Mouse (Mus musculus): Measurements from ENCODE around the gene Nadk. TPM values are rescaled to one million over a fixed set of nuclear protein-coding genes. Genes with fewer than 3 reads are reported as not detected.

The Nadk gene
- polyA plus RNA-seq, 1 experiment from 2014 or later, result 93.6 TPM

- Histone ChIP-seq H3K27me3 (replicated peaks; ENCODE audit: control insufficient read depth, insufficient read depth, low read length) (no peaks in the 10 kb centered on the region), H3K27ac (ENCODE audit: low read depth) (no peak overlapping the region), H3K4me3 (ENCODE audit: low read depth, low read length) (no peak overlapping the region), H3K9ac (ENCODE audit: low read length) (no peak overlapping the region), H3K9me3 (ENCODE audit: control insufficient read depth, low read length) (no peaks in the 10 kb centered on the region), H3K4me2 (ENCODE audit: low read length) (no peak overlapping the region), H3K4me1 (replicated peaks; ENCODE audit: control insufficient read depth, insufficient read depth, low read length) (no peaks in the 10 kb centered on the region), H3K36me3 (ENCODE audit: control insufficient read depth, insufficient read depth, low read length) (peaks cover 50% of the 10 kb centered on the region)
- WGBS, result 77% methylated on average over 7 of the region's 7 CpGs
- ATAC-seq (replicated peaks; ENCODE audit: low FRiP score, low TSS enrichment, low read depth) (no peak), DNase-seq (ENCODE audit: low spot score) (no peak)
Measured at GRCm38 (mm10) chr4:155591012-155591719, 29.0 kb downstream of the Nadk start.

- Histone ChIP-seq H3K27me3 (replicated peaks; ENCODE audit: control insufficient read depth, insufficient read depth, low read length) (no peaks in the 10 kb centered on the region), H3K4me3 (ENCODE audit: low read depth, low read length) (no peak overlapping the region), H3K36me3 (ENCODE audit: control insufficient read depth, insufficient read depth, low read length) (peaks cover 24% of the 10 kb centered on the region), H3K9me3 (ENCODE audit: control insufficient read depth, low read length) (no peaks in the 10 kb centered on the region), H3K4me2 (ENCODE audit: low read length) (no peak overlapping the region), H3K9ac (ENCODE audit: low read length) (no peak overlapping the region), H3K27ac (ENCODE audit: low read depth) (no peak overlapping the region), H3K4me1 (replicated peaks; ENCODE audit: control insufficient read depth, insufficient read depth, low read length) (no peaks in the 10 kb centered on the region)
- DNase-seq (ENCODE audit: low spot score) (no peak), ATAC-seq (replicated peaks; ENCODE audit: low FRiP score, low TSS enrichment, low read depth) (no peak)
- WGBS, result 81% methylated on average over 1 of the region's 1 CpGs
Measured at GRCm38 (mm10) chr4:155593780-155594179, 31.6 kb downstream of the Nadk start.

GRCm38 (mm10) chr4:155595777-155596176 is 33.6 kb downstream of the Nadk start:
- no peaks in the 10 kb centered on the region for H3K27me3 ChIP-seq (replicated peaks; ENCODE audit: control insufficient read depth, insufficient read depth, low read length)
- peaks cover 5% of the 10 kb centered on the region; the same call in 1 of the 2 replicates for H3K36me3 ChIP-seq (ENCODE audit: control insufficient read depth, insufficient read depth, low read length)
- H3K27ac ChIP-seq (ENCODE audit: low read depth), result no peak overlapping the region
- ATAC-seq (replicated peaks; ENCODE audit: low FRiP score, low TSS enrichment, low read depth) (no peak), DNase-seq (ENCODE audit: low spot score) (no peak)
- H3K4me2 ChIP-seq (ENCODE audit: low read length), result no peak overlapping the region
- H3K4me1 ChIP-seq (replicated peaks; ENCODE audit: control insufficient read depth, insufficient read depth, low read length), result peaks cover 3% of the 10 kb centered on the region; the same call in 1 of the 2 replicates
- no peaks in the 10 kb centered on the region for H3K9me3 ChIP-seq (ENCODE audit: control insufficient read depth, low read length)
- H3K4me3 ChIP-seq (ENCODE audit: low read depth, low read length), result no peak overlapping the region
- no peak overlapping the region for H3K9ac ChIP-seq (ENCODE audit: low read length)
- WGBS, result 67% methylated on average over 3 of the region's 3 CpGs

GRCm38 (mm10) chr4:155596606-155597005 is 34.4 kb downstream of the Nadk start:
- ATAC-seq (replicated peaks; ENCODE audit: low FRiP score, low TSS enrichment, low read depth) (no peak), DNase-seq (ENCODE audit: low spot score) (no peak)
- no peaks in the 10 kb centered on the region for H3K9me3 ChIP-seq (ENCODE audit: control insufficient read depth, low read length)
- 82% methylated on average over 5 of the region's 5 CpGs for WGBS
- no peak overlapping the region for H3K27ac ChIP-seq (ENCODE audit: low read depth)
- no peak overlapping the region for H3K9ac ChIP-seq (ENCODE audit: low read length)
- no peaks in the 10 kb centered on the region for H3K36me3 ChIP-seq (ENCODE audit: control insufficient read depth, insufficient read depth, low read length)
- no peak overlapping the region for H3K4me2 ChIP-seq (ENCODE audit: low read length)
- no peak overlapping the region for H3K4me3 ChIP-seq (ENCODE audit: low read depth, low read length)
- no peaks in the 10 kb centered on the region for H3K27me3 ChIP-seq (replicated peaks; ENCODE audit: control insufficient read depth, insufficient read depth, low read length)
- peaks cover 3% of the 10 kb centered on the region; the same call in 1 of the 2 replicates for H3K4me1 ChIP-seq (replicated peaks; ENCODE audit: control insufficient read depth, insufficient read depth, low read length)

GRCm38 (mm10) chr4:155598536-155598935 is 36.4 kb downstream of the Nadk start:
- WGBS, result 16% methylated on average over 19 of the region's 20 CpGs
- no peaks in the 10 kb centered on the region for H3K9me3 ChIP-seq (ENCODE audit: control insufficient read depth, low read length)

DNA sequence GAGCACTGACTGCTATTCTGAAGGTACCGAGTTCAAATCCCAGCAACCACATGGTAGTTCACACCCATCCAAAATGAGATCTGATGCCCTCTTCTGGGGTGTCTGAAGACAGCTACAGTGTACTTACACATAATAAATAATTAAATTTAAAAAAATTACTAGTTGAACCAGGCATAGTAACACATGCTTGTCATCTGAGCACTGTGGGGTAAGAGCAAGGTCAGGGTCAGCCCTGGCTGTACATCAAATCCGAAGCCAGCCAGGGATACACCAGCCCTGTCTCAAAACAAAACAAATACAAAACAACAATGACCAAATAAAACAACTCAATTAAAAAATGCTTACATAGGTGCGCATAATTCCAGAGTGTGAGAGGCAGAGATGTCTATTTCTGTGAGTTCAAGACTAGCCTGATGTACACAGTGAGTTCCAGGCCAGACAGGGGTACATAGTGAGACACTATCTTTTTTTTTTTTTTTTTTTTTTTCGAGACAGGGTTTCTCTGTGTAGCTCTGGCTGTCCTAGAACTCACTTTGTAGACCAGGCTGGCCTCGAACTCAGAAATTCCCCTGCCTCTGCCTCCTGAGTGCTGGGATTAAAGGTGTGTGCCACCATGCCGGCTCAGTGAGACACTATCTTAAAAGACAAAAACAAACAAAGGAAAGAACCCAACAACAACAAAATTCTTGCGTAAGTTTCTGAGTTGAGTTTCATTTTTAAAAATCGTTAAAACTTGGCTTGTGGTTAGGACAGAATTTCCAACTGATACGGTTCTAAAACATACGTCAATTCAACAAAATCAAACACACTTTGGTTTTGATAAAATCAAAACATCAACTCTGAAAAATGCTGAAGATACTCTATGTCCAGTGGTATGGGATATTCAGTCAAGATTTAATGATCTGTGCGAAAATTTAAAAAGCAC is 38.0 kb downstream of the Nadk start:
- 82% methylated on average over 11 of the region's 11 CpGs for WGBS
- H3K4me1 ChIP-seq (replicated peaks; ENCODE audit: control insufficient read depth, insufficient read depth, low read length), result peaks cover 6% of the 10 kb centered on the region
- no peak for ATAC-seq (replicated peaks; ENCODE audit: low FRiP score, low TSS enrichment, low read depth)
- H3K9me3 ChIP-seq (ENCODE audit: control insufficient read depth, low read length), result no peaks in the 10 kb centered on the region
- H3K27me3 ChIP-seq (replicated peaks; ENCODE audit: control insufficient read depth, insufficient read depth, low read length), result no peaks in the 10 kb centered on the region
- peak overlapping the region; percentile 99 for H3K27ac ChIP-seq (ENCODE audit: low read depth)
- peak overlapping the region; percentile 95 for H3K9ac ChIP-seq (ENCODE audit: low read length)
- no peak for DNase-seq (ENCODE audit: low spot score)
- peak overlapping the region; percentile 72 for H3K4me2 ChIP-seq (ENCODE audit: low read length)
- peaks cover 5% of the 10 kb centered on the region; the same call in 1 of the 2 replicates for H3K36me3 ChIP-seq (ENCODE audit: control insufficient read depth, insufficient read depth, low read length)
- peak overlapping the region; percentile 84 for H3K4me3 ChIP-seq (ENCODE audit: low read depth, low read length)

More at GRCm38 (mm10) chr4:155598536-155598935, 36.4 kb downstream of the Nadk start:
- Histone ChIP-seq H3K4me1 (replicated peaks; ENCODE audit: control insufficient read depth, insufficient read depth, low read length) (peaks cover 6% of the 10 kb centered on the region), H3K9ac (ENCODE audit: low read length) (no peak overlapping the region), H3K27me3 (replicated peaks; ENCODE audit: control insufficient read depth, insufficient read depth, low read length) (no peaks in the 10 kb centered on the region), H3K4me3 (ENCODE audit: low read depth, low read length) (no peak overlapping the region), H3K4me2 (ENCODE audit: low read length) (no peak overlapping the region), H3K36me3 (ENCODE audit: control insufficient read depth, insufficient read depth, low read length) (no peaks in the 10 kb centered on the region), H3K27ac (ENCODE audit: low read depth) (no peak overlapping the region)
- DNase-seq (ENCODE audit: low spot score), result no peak
- no peak for ATAC-seq (replicated peaks; ENCODE audit: low FRiP score, low TSS enrichment, low read depth)

GRCm38 (mm10) chr4:155601091-155601996 is 39.2 kb downstream of the Nadk start, which contains the start of gene Slc35e2:
TSS of gene Slc35e2 (plus strand) at chr4:155601416.
- Histone ChIP-seq H3K4me2 (ENCODE audit: low read length) (peak within 1 kb of the TSS; percentile 72), H3K4me3 (ENCODE audit: low read depth, low read length) (peak within 1 kb of the TSS; percentile 84), H3K9ac (ENCODE audit: low read length) (peak within 1 kb of the TSS; percentile 95), H3K27ac (ENCODE audit: low read depth) (peak within 1 kb of the TSS; percentile 99), H3K4me1 (replicated peaks; ENCODE audit: control insufficient read depth, insufficient read depth, low read length) (peaks cover 6% of the 10 kb centered on the region), H3K9me3 (ENCODE audit: control insufficient read depth, low read length) (no peaks in the 10 kb centered on the region), H3K36me3 (ENCODE audit: control insufficient read depth, insufficient read depth, low read length) (peaks cover 5% of the 10 kb centered on the region; the same call in 1 of the 2 replicates), H3K27me3 (replicated peaks; ENCODE audit: control insufficient read depth, insufficient read depth, low read length) (no peaks in the 10 kb centered on the region)
- DNase-seq (ENCODE audit: low spot score) (peak; percentile 99), ATAC-seq (replicated peaks; ENCODE audit: low FRiP score, low TSS enrichment, low read depth) (peak; percentile 96)
- under 1% methylated on average over 57 of the region's 65 CpGs for WGBS

- Histone ChIP-seq H3K4me1 (replicated peaks; ENCODE audit: control insufficient read depth, insufficient read depth, low read length) (peaks cover 6% of the 10 kb centered on the region), H3K27ac (ENCODE audit: low read depth) (peak overlapping the region; percentile 99), H3K27me3 (replicated peaks; ENCODE audit: control insufficient read depth, insufficient read depth, low read length) (no peaks in the 10 kb centered on the region), H3K36me3 (ENCODE audit: control insufficient read depth, insufficient read depth, low read length) (peaks cover 5% of the 10 kb centered on the region; the same call in 1 of the 2 replicates), H3K9ac (ENCODE audit: low read length) (peak overlapping the region; percentile 95), H3K4me3 (ENCODE audit: low read depth, low read length) (peak overlapping the region; percentile 84), H3K9me3 (ENCODE audit: control insufficient read depth, low read length) (no peaks in the 10 kb centered on the region), H3K4me2 (ENCODE audit: low read length) (peak overlapping the region; percentile 72)
- DNase-seq (ENCODE audit: low spot score) (no peak), ATAC-seq (replicated peaks; ENCODE audit: low FRiP score, low TSS enrichment, low read depth) (no peak; the same call in 1 of the 2 replicates)
- 2% methylated on average over 31 of the region's 31 CpGs for WGBS
Measured at GRCm38 (mm10) chr4:155601997-155602456, 39.8 kb downstream of the Nadk start.
